In genomic region chr1:36920726-36921125, GRCm38 (mm10) we compare ENCODE assay signal across 8 mouse cellular contexts. TPM values are rescaled to one million over a fixed set of nuclear protein-coding genes. Genes with fewer than 3 reads are reported as not detected.
DNase-seq lines count a peak whose midpoint lies in the region; ATAC-seq and TF ChIP-seq lines count a peak whose summit lies in the region.

No protein-coding gene starts in this region.

- ATAC-seq in G1E (ENCODE audit: extremely low read depth, insufficient number of reproducible peaks, low FRiP score, poor library complexity, severe bottlenecking) = no peak
- ATAC-seq in heart, embryonic 11.5 days (replicated peaks; ENCODE audit: insufficient number of reproducible peaks, low FRiP score, low TSS enrichment) = peak; percentile 18; the same call in 1 of the 2 replicates

- H3K36me3 ChIP-seq in G1E (replicated peaks) = peaks cover 57% of the 10 kb centered on the region
- no peaks in the 10 kb centered on the region for H3K36me3 ChIP-seq in heart, embryonic 11.5 days (ENCODE audit: control insufficient read depth, insufficient read depth, low read length)

- H3K27ac ChIP-seq in heart, embryonic 11.5 days (ENCODE audit: low read depth, low read length) = peak overlapping the region; percentile 89

- peaks cover 94% of the 10 kb centered on the region for H3K4me1 ChIP-seq in G1E (ENCODE audit: insufficient read depth, low read depth, low read length)
- H3K4me1 ChIP-seq in heart, embryonic 11.5 days (ENCODE audit: control insufficient read depth, insufficient read depth, low read length) = peaks cover 59% of the 10 kb centered on the region

- no peak for TF ChIP-seq CTCF in G1E (IDR thresholded peaks at IDR 0.05; ENCODE audit: low read depth, low read length)

- WGBS in heart, embryonic 11.5 days (ENCODE audit: insufficient replicate concordance) = 20% methylated on average over 4 of the region's 4 CpGs

- H3K9ac ChIP-seq in heart, embryonic 11.5 days (ENCODE audit: low read depth, low read length) = no peak overlapping the region

- no peaks in the 10 kb centered on the region for H3K27me3 ChIP-seq in G1E (ENCODE audit: insufficient read depth, low read length)
- H3K27me3 ChIP-seq in heart, embryonic 11.5 days (ENCODE audit: control insufficient read depth, insufficient read depth, low read length) = no peaks in the 10 kb centered on the region

- H3K4me2 ChIP-seq in heart, embryonic 11.5 days = peak overlapping the region; percentile 44

- peak; percentile 72 for DNase-seq in gastrocnemius, adult 18-20 months (ENCODE audit: low spot score)
- no peak for DNase-seq in gastrocnemius, postnatal 4 days (ENCODE audit: low spot score in 2 of 2)
- DNase-seq in G1E (ENCODE audit: low spot score) = no peak
- DNase-seq in kidney, postnatal 25 days = peak; percentile 70 to 75
- no peak for DNase-seq in T-cell, adult 2 months (ENCODE audit: low spot score)
- DNase-seq in layer of hippocampus, postnatal 36 days = no peak
- DNase-seq in natural killer cell, adult 2 months (ENCODE audit: low spot score in 2 of 2) = no peak

- peak overlapping the region; percentile 60; the same call in 1 of the 2 replicates for H3K4me3 ChIP-seq in G1E (ENCODE audit: low read depth, low read length)
- no peak overlapping the region for H3K4me3 ChIP-seq in heart, embryonic 11.5 days (ENCODE audit: low read depth, low read length)

- H3K9me3 ChIP-seq in G1E (replicated peaks) = no peaks in the 10 kb centered on the region
- no peaks in the 10 kb centered on the region for H3K9me3 ChIP-seq in heart, embryonic 11.5 days (replicated peaks; ENCODE audit: control insufficient read depth, low read length)

RNA-seq across cellular contexts. Expression of gene Tmem131, which starts 22.7 kb away (rescaled TPM):
- 10 to 100 TPM; 29.1 to 32.1 TPM for total RNA-seq in gastrocnemius, adult 18-20 months (2021)
- 10 to 100 TPM; 77.1 to 88.6 TPM for total RNA-seq in gastrocnemius, postnatal 4 days (2021)
- total RNA-seq in G1E (2014; fragmentation: Nextera tagmentation) (298 and 313 TPM in 2 replicates), G1E (2017) (50.2 and 51.0 TPM in 2 replicates)
- polyA plus RNA-seq in G1E (2012) = 98.2 and 108 TPM in 2 replicates
- 10.6 and 11.4 TPM in 2 replicates for polyA plus RNA-seq in heart, embryonic 11.5 days (2014; fragmentation: Nextera tagmentation; extraction: Ambion mirVana)
- 10 to 100 TPM; 54.3 to 63.7 TPM for total RNA-seq in layer of hippocampus, postnatal 36 days (2021)

Comparison
In these comparisons a context has a peak if more than half of its experiments do, and no peak if none do; other contexts are left out.
1. DNase-seq: peak in gastrocnemius, adult 18-20 months (single experiment) and kidney, postnatal 25 days (2 of 2); none in gastrocnemius, postnatal 4 days (0 of 2), G1E (single experiment), T-cell, adult 2 months (single experiment), layer of hippocampus, postnatal 36 days (0 of 2) and natural killer cell, adult 2 months (0 of 2).